Mouse (Mus musculus): ENCODE results near the gene RPS10-NUDT3.

The RPS10-NUDT3 gene

DNA sequence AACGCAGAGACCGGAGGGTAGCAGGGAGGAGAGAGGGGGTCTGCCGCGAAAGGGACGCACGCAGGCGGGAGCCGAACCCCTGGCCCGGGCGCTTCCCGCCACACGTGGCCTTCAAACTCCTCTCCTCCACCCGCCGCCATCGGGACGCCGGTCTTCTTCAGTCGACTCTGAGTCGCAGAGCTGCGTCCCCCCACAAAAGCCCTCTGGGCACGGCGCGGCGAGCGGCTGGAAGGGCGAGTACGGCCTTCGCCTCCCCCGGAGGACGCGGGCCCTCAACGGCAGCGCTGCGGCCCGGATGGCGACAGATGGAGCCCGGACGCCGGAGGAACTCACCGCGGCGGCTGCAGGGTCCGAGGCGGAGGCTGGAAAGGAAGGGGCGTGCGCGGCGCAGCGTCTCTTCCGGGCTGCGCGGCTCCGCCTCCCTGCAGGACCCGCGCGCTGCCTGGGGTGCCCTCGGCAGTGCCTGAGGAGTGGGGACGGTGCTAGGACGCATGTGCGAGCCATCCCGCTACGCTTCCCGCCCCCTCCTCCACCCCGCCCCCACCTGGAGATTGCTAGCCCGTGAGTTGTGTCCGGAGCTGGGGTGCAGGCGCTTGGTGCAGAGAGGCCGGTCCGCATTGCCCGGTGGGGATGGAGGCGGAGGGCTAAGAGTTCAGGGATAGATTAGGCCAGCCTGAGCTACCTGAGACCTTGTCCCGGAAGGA, at the start of gene RPS10-NUDT3:
Gene RPS10-NUDT3, minus strand, starts transcription at position 352 of the 704 bp plus-strand sequence.
- in situ Hi-C loops (cut with MboI, MseI), result loop anchor here (5.0 to 10.0 kb wide), 2 partner anchors 68 to 1780 kb away; partner anchors contain the start of gene AI413582 (in 2 of the 2)

DNA sequence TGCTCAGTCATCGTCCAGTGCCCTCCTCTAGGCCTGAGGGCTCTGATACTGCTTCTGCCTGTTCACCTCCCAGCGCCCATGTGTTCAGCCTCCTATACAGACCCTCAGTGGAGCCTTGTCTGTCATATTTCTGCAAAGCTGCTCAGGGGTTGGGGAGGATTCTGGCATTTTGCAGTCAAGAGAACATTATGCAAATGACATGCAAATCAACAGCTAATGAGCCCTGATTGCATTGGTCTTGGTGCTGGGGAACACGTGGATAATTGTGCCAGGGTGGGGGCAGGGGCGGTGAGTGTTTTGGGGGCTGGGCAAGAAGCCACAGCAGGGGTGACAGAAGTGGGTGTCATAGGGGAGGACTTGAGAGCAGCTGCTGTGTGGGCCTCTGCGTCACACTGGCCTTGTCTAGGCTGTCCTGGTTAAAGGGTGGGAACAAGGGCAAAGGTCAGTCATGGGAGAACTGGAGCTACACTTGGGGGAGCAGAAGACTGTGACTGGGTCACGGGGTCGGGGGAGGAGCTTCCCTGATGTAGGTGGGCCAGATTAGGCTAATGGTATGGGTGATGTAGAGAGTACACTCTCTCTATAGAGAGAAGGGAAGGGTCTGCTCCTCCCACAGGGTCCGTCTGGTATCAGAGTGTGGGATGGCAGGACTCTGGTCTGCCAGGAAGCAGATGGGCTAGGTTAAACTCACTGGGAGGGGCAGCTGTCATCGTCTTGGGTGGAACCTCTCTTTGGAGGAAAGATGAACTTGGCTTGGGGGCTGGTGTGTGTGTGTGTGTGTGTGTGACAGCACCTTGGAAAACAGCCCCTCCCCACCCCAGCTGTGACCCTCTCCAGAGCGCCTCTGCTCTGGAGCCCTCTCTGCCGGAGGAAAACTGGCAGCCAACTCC, 44.1 kb upstream of the RPS10-NUDT3 start:
- in situ Hi-C loops (cut with MboI, MseI), result no loop called here

DNA sequence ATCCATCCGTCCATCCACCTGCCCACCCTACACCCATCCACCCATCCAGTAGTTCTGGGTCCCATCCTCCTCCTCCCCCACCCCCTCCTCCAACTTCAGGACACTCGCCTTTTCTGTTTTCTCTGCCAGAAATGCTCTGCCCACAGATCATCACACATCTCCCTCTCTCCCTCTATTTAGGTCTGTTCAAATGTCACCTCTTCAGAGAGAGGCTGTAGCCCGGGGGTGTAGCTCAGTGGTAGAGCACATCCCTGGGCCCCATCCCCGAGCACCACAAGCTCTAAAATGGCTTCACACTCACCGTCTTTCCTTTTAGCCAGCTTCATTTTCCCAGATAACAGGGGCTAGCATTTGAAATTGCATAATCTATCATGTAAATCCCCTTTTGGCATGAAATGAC, 42.7 kb upstream of the RPS10-NUDT3 start:
- in situ Hi-C loops (cut with MboI, MseI), result no loop called here

DNA sequence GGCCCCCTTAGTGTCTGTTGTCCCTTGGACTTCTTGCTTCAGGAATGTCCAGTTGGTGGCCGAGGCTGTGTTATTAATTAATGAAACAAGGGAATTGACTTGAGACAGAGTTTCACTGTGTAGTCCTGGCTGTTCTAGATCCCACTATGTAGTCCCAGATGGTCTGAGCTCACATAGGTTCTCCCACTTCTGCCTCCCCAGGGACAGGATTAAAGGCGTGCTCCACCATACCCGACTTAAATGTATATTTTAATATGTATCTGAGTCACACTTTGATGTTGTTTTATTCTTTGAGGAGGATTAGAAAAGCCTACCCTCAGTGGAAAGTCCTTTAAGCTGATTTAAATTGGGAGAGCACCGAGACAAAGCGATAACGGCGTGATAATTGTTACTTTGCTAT, 41.2 kb upstream of the RPS10-NUDT3 start:
- in situ Hi-C loops (cut with MboI, MseI), result no loop called here

DNA sequence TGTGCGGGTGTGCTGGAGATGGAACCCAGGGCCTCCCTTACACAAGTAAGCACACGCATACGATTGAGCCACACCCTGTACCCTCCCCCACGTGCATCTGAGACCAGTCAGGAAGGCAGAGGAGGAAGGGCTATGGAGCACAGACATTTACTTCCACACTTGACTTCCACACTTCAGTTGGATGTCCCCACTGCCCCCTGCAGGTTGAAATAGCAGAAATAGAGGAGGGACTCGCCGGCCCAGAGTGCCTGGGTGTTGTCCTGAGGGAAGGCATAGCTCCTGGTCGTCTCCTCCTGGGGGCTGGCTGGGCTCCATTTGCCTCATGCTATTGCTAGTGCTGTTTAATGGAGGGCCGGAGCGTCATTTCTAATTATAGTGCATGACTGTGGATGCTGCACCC, 40.4 kb upstream of the RPS10-NUDT3 start:
- in situ Hi-C loops (cut with MboI, MseI), result no loop called here

DNA sequence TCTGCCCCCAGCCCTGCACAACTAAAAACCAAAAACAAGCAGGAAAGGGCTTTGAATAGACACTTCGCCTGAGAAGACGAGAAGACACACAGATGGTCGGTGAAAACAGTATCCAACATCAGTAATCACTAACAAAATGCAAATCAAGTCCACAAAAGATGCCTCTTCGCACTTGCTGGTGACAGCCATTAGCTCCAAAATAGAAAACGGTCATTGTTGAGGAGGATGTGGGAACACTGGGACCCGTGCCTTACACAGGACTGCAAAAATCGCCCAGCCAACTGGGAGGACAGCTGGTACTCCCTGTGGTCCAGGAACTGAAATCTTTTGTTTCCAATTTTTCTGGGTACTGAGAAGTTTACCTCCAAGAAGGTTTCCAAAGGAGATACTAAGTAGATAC, 38.9 kb upstream of the RPS10-NUDT3 start:
- in situ Hi-C loops (cut with MboI, MseI), result no loop called here

DNA sequence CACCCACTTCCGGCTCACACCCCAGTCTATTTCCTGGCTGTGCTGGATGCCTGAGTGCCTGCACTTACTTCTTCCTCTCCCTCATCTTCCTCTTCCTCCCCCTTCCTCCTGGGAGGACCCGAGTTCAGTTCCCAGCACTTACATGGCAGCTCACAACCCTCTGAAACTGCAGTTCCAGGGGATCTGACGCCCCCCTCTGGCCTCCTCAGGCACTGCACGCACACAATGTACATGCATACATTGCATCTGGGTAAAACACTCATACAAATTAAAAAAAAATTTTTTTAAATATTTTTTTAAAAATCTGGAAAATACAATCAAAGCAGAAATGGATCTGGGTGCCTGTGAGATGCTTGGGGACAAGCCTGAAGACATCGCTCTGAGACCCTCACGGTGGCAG, 36.7 kb upstream of the RPS10-NUDT3 start:
- in situ Hi-C loops (cut with MboI, MseI), result no loop called here

DNA sequence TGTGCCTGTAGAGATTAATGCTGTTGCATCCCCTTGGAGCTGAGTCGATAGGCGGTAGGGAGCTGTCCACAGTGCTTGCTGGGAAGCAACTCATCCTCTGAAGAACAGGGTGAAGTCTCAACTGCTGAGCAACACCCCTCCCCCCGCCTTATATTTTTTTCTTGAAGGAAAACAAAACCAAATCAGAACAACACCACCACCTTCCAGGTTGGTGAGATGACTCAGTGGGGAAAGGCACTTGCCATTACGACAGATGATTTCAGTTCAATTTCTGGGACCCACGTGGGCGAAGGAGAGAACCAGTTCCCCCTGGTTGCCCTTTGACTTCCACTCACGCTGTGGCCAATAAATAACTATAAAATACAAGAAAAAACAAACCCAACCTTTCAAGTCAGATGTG, 23.7 kb upstream of the RPS10-NUDT3 start:
- in situ Hi-C loops (cut with MboI, MseI), result no loop called here

DNA sequence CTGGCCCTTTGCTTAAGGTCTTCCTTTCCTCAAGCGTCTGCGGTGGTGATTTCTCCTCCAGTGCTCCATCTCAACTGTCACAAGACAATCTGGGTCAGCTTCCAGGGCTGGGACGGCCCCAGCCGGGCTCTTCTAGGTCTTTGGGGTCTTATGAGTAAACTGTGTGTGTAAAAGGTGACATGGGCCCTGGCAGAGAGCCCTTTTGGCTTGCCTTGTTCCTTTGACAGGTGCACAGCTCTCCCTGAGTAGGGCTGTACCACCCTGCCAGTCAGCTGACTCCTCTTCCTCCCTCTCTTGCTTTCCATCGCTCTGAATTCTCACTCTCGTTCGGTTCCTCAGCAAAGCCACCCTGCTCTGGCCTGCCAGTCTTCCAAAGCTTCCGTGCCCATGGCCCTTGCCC, 22.1 kb upstream of the RPS10-NUDT3 start:
- in situ Hi-C loops (cut with MboI, MseI), result no loop called here

DNA sequence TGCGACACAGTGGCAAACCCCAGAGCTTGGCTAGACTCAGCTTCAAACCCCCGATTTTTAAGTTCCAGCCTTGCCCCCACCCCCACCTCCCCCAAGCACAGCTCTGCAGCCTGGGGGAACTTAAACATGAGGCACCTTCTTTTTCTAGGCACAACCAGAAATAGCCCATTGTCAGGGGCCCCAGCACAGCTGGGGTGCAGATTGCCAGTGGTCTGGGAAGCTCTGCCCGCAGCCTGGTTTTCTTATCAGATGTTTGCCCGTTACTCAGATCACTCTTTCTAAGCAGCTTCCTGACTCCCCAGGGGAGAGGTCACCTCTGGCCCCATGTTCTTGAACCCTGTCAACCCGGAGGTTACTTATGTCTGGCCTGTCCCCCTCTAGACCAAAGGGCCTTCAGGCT, 21.4 kb upstream of the RPS10-NUDT3 start:
- in situ Hi-C loops (cut with MboI, MseI), result no loop called here

DNA sequence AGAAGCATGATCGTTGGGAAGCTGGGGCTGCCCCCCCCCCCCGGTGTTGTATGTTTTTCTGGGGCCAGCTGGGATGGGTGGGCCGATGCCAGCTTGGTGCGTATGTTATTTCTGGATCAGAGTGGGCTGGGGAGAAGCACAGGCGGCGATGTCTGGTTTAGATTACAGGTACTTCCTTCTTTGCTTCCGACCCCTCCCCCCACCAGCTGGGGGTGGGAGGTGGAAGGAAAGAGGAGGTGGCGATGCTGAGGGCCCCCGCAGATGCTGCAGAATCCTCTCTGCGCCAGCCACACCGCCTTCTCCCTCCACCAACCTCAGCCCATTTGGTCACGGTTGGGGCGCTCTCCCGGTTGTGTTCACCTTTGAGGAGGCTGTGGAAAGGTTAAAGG, 21.0 kb upstream of the RPS10-NUDT3 start:
- in situ Hi-C loops (cut with MboI, MseI), result no loop called here

DNA sequence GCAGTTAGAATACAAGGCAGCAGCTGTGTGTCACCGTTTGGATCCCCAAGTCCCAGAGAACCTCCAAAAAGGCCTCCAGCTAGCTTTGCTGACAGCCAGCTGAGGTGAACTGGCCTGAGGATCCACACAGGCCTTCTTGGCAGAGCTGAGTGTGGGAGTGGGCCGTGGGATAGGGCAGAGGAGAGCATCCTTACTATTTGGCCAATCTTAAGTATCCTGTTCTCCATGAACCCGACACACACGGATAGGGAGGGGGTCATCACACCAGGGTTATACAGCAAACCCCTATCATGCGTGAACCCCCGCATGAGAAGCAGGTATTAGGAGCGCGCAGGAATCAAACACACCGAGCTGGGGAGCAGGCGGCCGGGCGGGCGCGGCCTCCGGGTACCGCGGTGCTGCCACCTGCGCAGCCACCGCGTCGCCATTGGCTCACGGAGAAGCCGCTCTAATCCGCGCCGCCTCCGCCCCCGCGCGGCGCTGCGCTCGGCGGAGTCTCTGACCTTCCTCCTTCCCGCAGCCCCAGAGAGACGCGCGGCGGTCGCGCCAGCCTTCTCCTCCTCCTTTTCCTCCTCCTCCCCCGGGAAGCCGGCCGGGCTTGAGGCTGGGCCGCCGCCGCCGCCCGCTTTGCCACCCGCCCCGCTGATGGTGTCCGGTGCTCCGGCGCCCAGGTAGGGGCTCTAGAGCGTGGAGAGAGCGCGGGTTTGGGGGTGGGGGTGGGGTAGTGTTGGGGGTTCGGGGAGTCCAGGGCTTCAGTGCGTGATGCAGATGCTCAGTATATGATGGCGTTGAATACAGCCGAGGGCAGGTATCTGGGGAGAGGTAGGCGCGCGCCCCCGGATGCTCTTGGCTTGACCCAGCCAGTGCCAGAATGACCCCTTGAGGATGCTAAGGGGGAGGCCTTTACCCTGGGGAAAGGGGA, 20.3 kb upstream of the RPS10-NUDT3 start, which contains the start of gene Pacsin1:
Gene Pacsin1, plus strand, starts transcription at position 421 of the 922 bp plus-strand sequence.
- in situ Hi-C loops (cut with MboI, MseI), result no loop called here

DNA sequence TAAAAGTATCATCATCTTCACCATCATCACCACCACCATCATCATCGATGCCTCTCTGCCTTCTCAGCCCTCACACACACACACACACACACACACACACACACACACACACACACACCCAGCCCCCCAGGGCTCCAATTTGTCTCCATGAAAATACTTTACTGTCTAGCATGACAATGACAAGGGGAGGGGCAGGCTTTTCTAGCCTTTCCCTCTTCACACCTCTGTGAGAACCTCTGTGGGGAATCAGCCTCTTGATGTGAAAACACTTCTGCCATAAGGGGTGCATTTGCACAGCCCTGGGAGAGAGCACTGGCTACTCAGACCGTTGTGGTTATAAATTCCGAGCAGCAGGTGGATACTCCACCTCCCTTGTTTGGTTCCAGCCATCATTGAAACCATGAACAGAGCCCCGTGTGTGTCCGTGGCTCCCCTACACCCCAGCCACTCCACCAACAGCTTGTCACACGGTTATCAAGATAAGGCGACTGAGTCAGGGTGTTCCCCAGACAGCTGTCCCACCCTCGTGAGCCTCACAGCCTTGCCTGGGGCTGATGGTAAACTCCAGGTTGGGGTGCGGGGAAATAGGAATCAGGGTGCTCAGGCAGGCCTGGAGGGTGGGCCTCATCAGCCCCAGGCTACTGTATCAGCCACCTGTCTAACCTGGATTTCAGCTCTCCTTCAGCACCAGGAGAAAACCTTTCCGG, 18.4 kb upstream of the RPS10-NUDT3 start:
- in situ Hi-C loops (cut with MboI, MseI), result no loop called here

DNA sequence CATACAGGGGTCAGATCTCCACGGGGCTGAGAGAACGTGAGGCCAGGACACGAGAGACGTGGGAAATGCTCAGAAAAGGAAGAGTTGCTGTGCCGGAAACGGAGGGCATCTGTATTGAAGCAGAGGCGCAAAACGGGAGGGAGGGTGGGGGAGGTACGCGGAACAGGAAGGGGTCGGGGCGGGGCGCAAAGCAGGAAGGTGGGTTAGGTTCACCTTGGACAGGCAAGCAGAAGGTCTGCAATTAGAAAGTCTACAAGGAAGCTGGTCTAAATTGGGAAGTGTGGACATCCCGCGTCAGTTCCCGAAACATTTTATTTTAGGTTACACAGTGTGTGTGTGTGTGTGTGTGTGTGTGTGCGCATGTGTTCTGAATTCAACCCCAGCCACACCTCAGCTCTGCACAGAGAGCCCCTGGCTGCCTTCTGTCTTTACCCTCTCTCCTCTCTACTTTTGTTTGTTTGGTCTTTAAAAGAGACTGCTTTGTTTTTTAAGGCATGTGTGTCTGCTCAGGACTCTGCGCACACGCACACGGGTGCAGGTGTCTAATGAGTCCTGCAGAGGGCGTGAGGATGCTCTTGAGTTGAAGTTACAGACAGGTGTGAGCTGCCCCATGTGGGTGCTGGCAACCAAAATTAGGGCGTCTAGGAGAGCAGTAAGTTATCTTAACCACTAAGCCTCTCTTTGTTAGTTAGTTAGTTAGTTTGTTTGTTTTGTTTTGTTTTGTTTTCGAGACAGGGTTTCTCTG, 17.2 kb upstream of the RPS10-NUDT3 start:
- in situ Hi-C loops (cut with MboI, MseI), result no loop called here

DNA sequence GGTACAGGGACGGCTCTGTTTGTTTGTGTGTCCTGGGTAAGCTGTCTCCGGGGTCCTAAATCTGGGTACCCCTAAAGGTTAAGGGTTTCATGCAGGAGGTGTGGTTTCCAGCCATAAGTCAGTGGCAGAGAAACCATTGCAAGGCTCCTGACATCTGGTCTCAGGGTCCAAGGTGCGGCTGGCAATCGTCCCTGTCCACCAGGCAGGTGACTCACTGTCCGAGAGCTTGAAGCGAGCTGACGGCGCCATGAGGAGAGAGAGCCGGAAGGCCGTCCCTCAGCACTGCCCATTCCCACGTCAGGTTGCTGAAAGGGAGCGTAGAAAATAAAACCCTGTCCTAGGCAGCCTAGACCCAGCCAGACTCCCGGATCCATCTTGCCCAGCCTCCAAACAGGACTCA, 15.6 kb upstream of the RPS10-NUDT3 start:
- in situ Hi-C loops (cut with MboI, MseI), result no loop called here

DNA sequence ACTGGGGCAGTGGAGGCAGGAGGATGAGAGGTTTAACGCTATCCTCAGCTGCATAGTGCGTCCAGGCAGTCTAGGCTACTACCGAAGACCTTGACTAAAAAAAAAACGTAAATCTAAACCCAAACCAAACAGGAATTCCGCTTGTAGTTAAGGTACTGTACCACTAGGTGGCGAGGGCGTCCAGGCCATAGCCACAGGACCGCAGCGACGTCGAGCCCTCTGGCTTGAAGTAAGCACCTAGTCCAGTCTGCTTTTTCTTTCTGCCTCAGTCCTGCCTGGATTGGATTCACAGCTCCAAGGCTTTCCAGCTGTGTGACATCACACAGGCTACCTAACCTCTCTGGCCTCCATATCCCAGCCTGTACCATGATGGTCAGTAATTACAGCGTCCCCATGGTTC, 15.1 kb upstream of the RPS10-NUDT3 start:
- in situ Hi-C loops (cut with MboI, MseI), result no loop called here

DNA sequence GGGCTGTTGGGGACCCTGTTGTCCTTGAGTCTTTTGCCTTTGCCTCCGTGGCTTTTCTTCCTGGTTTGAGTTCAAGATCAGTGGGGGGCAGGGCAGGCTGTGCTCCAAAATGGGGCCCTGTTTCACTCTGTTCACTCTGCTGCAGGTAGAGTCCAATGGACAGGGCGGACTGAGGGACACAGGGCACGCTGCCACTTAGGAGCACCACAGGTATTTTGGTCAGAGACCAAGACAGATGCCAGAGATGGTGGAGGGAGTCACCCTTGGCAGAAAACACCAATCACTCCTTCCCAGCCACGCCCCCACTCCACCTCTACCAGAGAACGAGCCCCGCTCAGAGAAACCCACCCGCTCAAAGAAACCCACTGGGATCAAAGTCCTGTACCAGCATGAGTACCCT, 10.8 kb upstream of the RPS10-NUDT3 start:
- in situ Hi-C loops (cut with MboI, MseI), result no loop called here

DNA sequence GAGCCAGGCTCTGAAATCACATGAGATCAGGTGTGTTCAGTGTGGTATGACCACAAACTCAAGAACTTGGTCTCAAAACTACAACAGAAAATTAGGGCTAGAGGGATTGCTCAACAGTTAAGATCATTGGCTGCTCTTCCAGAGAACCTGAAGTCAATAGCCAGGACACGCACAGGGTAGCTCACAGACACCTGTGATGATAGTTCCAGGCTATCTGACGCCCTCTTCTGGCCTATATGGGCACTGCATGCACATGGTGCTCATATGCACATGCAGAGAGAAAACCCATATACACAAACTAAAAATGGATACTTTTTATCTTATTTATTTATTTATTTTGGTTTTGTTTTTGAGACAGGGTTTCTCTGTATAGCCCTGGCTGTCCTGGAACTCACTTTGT, 9.6 kb upstream of the RPS10-NUDT3 start:
- in situ Hi-C loops (cut with MboI, MseI), result no loop called here

DNA sequence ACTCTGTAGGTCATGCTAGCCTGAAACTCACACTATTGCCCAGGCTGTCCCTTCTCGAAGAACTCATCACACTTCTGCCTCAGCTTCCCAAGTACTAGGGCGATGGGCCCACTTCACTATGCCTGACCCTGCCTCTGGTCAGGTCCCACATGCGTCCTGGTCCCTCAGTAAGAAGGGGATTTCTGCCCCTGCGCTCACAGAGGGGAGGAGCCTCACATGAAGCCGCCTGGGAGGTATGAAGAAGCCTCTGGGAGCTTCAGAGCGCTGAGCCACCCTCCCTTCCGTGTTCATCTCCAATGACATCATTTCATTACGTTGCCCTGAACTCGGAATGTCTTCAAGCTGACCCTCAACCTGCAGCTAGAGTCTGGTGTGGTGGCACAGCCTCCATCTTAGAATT, 8.7 kb upstream of the RPS10-NUDT3 start:
- in situ Hi-C loops (cut with MboI, MseI), result no loop called here

DNA sequence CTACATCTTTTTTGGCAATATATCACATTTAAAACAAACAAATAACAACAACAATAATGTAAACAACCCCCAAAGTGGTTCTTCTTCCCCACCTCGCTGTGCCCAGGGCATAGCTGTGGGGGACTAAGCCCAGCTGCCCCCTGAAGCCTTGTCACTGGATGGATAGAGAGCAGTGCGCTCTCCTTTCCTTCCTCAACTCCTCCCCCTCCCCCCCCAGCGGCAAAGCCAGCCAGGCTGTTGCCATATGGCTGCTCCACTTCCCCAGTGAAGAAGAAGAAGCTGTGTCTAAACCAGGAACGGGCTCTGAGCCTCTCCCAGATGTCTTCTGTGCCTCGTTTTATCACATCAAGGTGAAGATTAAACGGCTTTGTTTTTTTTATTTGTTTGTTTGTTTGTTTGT, 8.1 kb upstream of the RPS10-NUDT3 start:
- in situ Hi-C loops (cut with MboI, MseI), result no loop called here
